Mouse (Mus musculus) embryonic facial prominence, embryonic 13.5 days (tissue): ENCODE data around the gene Hdac7. TPM values are rescaled to one million over a fixed set of nuclear protein-coding genes. Genes with fewer than 3 reads are reported as not detected.

Experiments used
- ATAC-seq: fragments of 200-750 bp; cut with Nextera tagmentation; 2 replicates; pipeline ENCODE4 v1.8.0; 2017; ENCODE audit warnings: low read depth; ENCODE audit not compliant: insufficient number of reproducible peaks, insufficient read depth, low FRiP score, low TSS enrichment
- H3K27ac ChIP-seq: fragments of 300-500 bp; sonication (generic); 2 replicates; pipeline ENCODE4 v1.5.1; 2015; ENCODE audit warnings: moderate library complexity, mild to moderate bottlenecking, inconsistent platforms
- H3K27me3 ChIP-seq: fragments of 300-500 bp; sonication (generic); 2 replicates; pipeline ENCODE4 v1.6.1; 2015; ENCODE audit warnings: mild to moderate bottlenecking, inconsistent platforms
- H3K36me3 ChIP-seq: fragments of 300-500 bp; sonication (generic); 2 replicates; pipeline ENCODE4 v1.6.1; 2015; ENCODE audit warnings: mild to moderate bottlenecking, inconsistent platforms
- H3K4me1 ChIP-seq: fragments of 300-500 bp; sonication (generic); 2 replicates; pipeline ENCODE4 v1.6.1; 2015; ENCODE audit warnings: inconsistent platforms
- H3K4me2 ChIP-seq: fragments of 300-500 bp; sonication (generic); 2 replicates; pipeline ENCODE4 v1.6.1; 2015; ENCODE audit warnings: moderate library complexity, mild to moderate bottlenecking, inconsistent platforms
- H3K4me3 ChIP-seq: fragments of 300-500 bp; sonication (generic); 2 replicates; pipeline ENCODE4 v1.5.1; 2015; ENCODE audit warnings: mild to moderate bottlenecking, inconsistent platforms
- H3K9ac ChIP-seq: fragments of 300-500 bp; sonication (generic); 2 replicates; pipeline ENCODE4 v1.6.1; 2015; ENCODE audit warnings: mild to moderate bottlenecking, inconsistent platforms
- H3K9me3 ChIP-seq: fragments of 300-500 bp; sonication (generic); 2 replicates; pipeline ENCODE4 v1.6.1; 2016; ENCODE audit warnings: inconsistent platforms
- WGBS: fragments of 180-500 bp; shearing (Covaris S2); methylation state at CpG from one replicate; pipeline ENCODE4 v1.1.7; 2015; ENCODE audit warnings: mixed read lengths; 5-methylcytosine and 5-hydroxymethylcytosine counted together
- polyA plus RNA-seq: library from polyadenylated mRNA; unstranded; fragments of >200 nt; fragmentation: Nextera tagmentation; extraction: Ambion mirVana; gene quantifications from 2 replicates; pipeline ENCODE4 v1.2.1, GENCODE M21; 2015

The Hdac7 gene
- polyA plus RNA-seq, 1 experiment from 2014 or later: 32.4 TPM

DNA sequence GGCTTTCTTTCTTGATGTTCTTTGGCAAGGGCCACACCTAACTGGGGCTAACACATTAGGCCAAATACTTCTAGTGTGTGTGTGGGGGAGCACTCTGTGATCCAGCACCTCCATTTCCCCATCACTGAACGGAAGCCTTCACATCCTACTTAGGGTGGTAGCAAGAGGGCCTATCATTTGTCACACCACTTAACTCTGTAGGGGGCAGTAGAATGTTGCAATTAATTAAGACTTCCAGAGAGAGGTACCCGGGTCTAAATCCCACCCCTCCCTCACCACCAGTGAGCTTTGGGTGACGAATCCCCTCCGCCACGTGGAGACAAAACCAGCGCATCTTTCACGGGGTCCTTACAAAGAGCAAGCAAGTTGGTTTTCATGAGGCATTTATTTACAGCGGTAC lies 9.8 kb upstream of the Hdac7 start:
- H3K27me3 ChIP-seq: no peaks in the 10 kb centered on the region
- no peaks in the 10 kb centered on the region for H3K9me3 ChIP-seq
- ATAC-seq: no peak
- H3K4me1 ChIP-seq: 0 out of 2 replicates have a peak, but pooled peaks cover 2% of the 10 kb centered on the region
- no peak overlapping the region for H3K4me3 ChIP-seq
- no peak overlapping the region for H3K27ac ChIP-seq
- H3K9ac ChIP-seq: no peak overlapping the region
- H3K36me3 ChIP-seq: no peaks in the 10 kb centered on the region
- no peak overlapping the region for H3K4me2 ChIP-seq
- WGBS: 59% methylated on average over 8 of the region's 8 CpGs

GRCm38 (mm10) chr15:97852291-97852690 lies 8.0 kb upstream of the Hdac7 start:
- ATAC-seq: no peak
- Histone ChIP-seq H3K27ac (no peak overlapping the region), H3K27me3 (no peaks in the 10 kb centered on the region), H3K9ac (no peak overlapping the region), H3K36me3 (no peaks in the 10 kb centered on the region), H3K4me1 (0 out of 2 replicates have a peak, but pooled peaks cover 2% of the 10 kb centered on the region), H3K4me2 (no peak overlapping the region), H3K9me3 (no peaks in the 10 kb centered on the region), H3K4me3 (no peak overlapping the region)
- WGBS: 89% methylated on average over 3 of the region's 3 CpGs

GRCm38 (mm10) chr15:97851011-97851410 lies 6.7 kb upstream of the Hdac7 start:
- H3K4me2 ChIP-seq: no peak overlapping the region
- H3K27ac ChIP-seq: no peak overlapping the region
- H3K4me3 ChIP-seq: no peak overlapping the region
- WGBS: 81% methylated on average over 5 of the region's 5 CpGs
- ATAC-seq: no peak
- H3K36me3 ChIP-seq: no peaks in the 10 kb centered on the region
- H3K27me3 ChIP-seq: no peaks in the 10 kb centered on the region
- H3K9ac ChIP-seq: no peak overlapping the region
- H3K9me3 ChIP-seq: no peaks in the 10 kb centered on the region
- H3K4me1 ChIP-seq: 0 out of 2 replicates have a peak, but pooled peaks cover 2% of the 10 kb centered on the region

DNA sequence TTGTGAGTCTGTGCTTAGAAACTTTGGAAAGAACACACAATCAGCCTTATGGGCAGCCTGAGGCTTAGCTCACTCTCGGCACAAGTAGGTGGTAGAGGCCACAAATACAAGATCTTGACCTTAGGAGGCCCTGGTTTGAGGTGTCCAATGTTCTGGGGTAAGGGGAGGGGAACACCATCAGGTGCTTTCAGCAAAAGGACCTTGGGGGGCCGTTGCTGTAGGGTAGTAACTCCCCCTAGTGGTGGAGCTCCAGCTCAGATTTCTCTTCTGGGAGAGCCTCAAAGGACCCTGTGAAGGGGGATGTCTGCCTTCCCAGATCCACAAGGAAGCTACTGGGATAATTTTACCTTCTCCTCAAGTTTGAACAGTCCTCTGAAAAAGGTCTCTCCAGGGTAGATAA lies 6.1 kb upstream of the Hdac7 start:
- 0 out of 2 replicates have a peak, but pooled peaks cover 2% of the 10 kb centered on the region for H3K4me1 ChIP-seq
- H3K27me3 ChIP-seq: no peaks in the 10 kb centered on the region
- no peak overlapping the region for H3K27ac ChIP-seq
- WGBS: 17% methylated on average over 2 of the region's 2 CpGs
- H3K9me3 ChIP-seq: no peaks in the 10 kb centered on the region
- no peak overlapping the region for H3K4me2 ChIP-seq
- ATAC-seq: no peak
- H3K9ac ChIP-seq: no peak overlapping the region
- no peak overlapping the region for H3K4me3 ChIP-seq
- H3K36me3 ChIP-seq: no peaks in the 10 kb centered on the region

DNA sequence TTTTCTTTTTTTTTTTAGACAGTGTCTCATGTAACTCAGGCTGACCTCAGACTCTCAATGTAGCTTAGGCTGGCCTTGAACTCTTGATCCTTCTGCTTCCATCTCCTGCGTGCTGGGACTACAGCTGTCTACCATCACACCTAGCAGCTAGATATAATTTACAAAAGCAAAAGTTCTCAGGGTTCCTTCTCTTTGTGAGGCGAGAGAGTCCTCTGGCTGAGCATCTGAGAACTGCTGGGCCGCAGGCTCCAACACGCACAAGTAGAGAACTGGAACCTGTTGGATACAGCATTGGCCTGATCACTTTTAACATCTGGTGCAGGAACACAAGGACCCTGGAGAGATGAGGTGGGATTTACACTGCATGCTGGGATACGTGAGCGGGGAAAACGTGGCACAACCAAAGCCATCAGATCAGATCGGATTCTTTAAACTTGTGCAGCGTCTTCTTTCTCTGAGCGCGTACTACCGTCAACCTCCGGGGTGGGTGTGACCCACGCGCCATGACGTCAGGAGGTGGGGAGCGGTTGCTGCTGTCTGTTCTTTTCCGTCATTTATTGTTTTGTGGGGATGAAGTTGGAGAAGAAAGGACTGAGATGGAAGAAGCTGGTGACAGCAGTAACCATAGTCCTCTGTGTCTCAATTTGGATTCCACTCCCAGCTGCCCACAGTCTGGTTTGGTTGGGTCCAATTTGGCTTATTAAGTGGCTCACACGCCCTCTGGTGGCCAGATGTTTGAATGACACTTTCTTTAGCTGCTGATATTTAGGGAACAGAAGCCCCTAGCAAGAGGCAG lies 5.0 kb upstream of the Hdac7 start:
- Histone ChIP-seq H3K27ac (peak overlapping the region; percentile 72), H3K9me3 (no peaks in the 10 kb centered on the region), H3K4me2 (peak overlapping the region; percentile 70), H3K36me3 (no peaks in the 10 kb centered on the region), H3K4me1 (0 out of 2 replicates have a peak, but pooled peaks cover 2% of the 10 kb centered on the region), H3K4me3 (peak overlapping the region; percentile 40), H3K9ac (peak overlapping the region; percentile 41; the same call in 1 of the 2 replicates), H3K27me3 (no peaks in the 10 kb centered on the region)
- peak; percentile 71 for ATAC-seq
- 6% methylated on average over 19 of the region's 19 CpGs for WGBS

DNA sequence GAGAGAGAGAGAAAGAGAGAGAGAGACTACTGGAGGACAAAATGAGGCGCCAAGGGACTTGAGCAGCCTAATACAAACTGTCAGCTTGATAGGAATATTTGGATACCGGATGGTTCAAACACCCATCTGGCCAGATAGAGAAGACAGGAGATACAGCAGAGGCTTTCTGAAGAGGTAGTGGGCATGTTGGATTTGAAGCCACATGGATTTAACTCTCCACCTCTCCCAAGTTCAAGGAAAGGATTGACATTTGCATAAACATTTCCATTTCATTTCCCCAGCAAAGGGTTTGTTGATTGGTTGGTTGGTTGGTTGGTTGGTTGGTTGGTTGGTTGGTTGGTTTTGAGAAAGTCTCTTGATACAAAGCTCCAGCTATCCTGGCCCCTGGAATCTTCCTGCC lies 3.6 kb upstream of the Hdac7 start:
- Histone ChIP-seq H3K36me3 (no peaks in the 10 kb centered on the region), H3K27me3 (no peaks in the 10 kb centered on the region), H3K27ac (no peak overlapping the region), H3K4me1 (0 out of 2 replicates have a peak, but pooled peaks cover 2% of the 10 kb centered on the region), H3K4me3 (no peak overlapping the region), H3K9me3 (no peaks in the 10 kb centered on the region), H3K4me2 (no peak overlapping the region), H3K9ac (no peak overlapping the region)
- no peak for ATAC-seq
- 90% methylated on average over 2 of the region's 2 CpGs for WGBS

GRCm38 (mm10) chr15:97847285-97847684 lies 3.0 kb upstream of the Hdac7 start:
- 87% methylated on average over 4 of the region's 4 CpGs for WGBS
- Histone ChIP-seq H3K9me3 (no peaks in the 10 kb centered on the region), H3K4me2 (no peak overlapping the region), H3K4me1 (0 out of 2 replicates have a peak, but pooled peaks cover 2% of the 10 kb centered on the region), H3K27me3 (no peaks in the 10 kb centered on the region), H3K36me3 (no peaks in the 10 kb centered on the region), H3K9ac (no peak overlapping the region), H3K4me3 (no peak overlapping the region), H3K27ac (no peak overlapping the region)
- no peak for ATAC-seq

DNA sequence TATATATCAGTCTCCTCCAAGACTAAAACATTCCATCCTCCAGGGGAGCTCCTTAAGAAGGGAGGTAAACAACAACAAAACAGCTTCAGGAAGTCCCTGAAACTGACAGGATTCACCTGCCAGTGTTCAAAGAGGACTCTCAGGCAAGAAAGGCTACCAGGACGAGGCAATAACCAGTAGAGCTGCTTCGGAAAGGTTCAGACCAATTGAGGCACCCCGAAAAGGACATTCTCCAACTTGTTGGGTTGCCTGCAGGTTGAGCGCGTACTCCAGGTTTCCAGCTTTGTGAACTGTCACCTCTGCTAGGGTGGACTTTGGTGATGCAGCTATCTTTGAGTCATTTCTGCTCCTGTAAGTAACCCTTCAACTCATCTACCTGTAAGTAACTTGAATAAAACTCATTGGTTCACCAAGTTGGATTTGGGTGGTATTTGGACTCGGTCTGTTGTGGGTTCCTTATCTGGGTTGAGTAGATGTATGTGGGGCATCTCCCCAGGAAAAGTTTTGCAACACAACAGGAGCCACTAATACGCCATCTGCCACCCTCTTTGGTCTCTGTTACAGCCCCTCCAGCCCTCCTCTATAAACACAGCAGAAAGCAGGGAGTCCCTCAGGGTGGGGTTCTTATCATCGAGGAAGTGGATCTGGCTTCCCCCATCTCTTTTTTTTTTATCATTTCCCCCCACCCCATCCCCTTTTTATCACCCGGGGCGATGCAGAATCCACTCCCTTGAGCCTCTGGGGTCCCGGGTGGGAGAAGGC lies 2.0 kb upstream of the Hdac7 start:
- H3K4me3 ChIP-seq: no peak overlapping the region
- H3K4me1 ChIP-seq: 0 out of 2 replicates have a peak, but pooled peaks cover 2% of the 10 kb centered on the region
- H3K36me3 ChIP-seq: no peaks in the 10 kb centered on the region
- H3K9me3 ChIP-seq: no peaks in the 10 kb centered on the region
- ATAC-seq: no peak
- no peak overlapping the region for H3K4me2 ChIP-seq
- no peak overlapping the region for H3K27ac ChIP-seq
- 91% methylated on average over 11 of the region's 11 CpGs for WGBS
- no peaks in the 10 kb centered on the region for H3K27me3 ChIP-seq
- H3K9ac ChIP-seq: no peak overlapping the region

DNA sequence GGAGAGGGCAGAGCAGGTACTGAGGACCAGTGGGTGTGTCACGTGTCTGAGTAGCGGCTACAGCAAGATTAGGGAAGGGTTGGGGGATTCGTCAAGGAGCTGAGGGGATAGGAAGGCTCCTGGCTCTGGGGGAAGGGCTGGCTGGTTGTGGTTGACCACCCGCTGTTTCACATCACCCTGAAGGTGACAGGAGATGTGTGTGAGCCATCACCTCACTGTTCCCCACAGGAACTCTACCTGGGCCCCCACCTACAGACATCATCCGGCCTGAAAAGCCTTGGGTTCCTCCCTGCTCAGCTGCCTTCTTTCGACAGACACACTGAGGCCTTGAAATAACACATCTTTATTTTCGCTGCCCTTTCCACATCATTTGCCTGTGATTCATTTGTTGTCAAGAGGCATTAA lies 1.1 kb downstream of the Hdac7 start:
- Histone ChIP-seq H3K27ac (no peak overlapping the region), H3K9ac (no peak overlapping the region), H3K9me3 (no peaks in the 10 kb centered on the region), H3K4me1 (peaks cover 17% of the 10 kb centered on the region), H3K4me2 (no peak overlapping the region), H3K36me3 (no peaks in the 10 kb centered on the region), H3K27me3 (no peaks in the 10 kb centered on the region), H3K4me3 (no peak overlapping the region)
- no peak for ATAC-seq
- 79% methylated on average over 7 of the region's 7 CpGs for WGBS

DNA sequence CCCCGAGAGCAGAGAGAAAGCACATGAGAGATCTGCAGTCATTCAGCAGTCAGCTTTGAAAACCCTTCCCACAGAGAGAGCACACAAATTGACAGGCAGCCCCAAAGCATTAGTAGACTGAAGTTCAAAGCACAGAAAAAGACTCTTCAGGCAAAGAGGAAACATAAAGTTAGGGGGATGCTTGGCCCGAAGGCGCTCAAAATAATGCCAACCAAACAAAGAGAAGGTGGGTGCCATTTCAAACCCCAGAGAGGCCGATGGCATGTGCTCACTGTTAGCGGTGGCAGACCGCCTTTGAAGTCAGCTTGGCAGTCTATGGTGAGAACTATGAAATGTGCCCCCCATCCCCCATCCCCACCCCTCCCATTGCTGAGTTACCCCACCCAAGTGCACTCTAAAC lies 2.2 kb downstream of the Hdac7 start:
- Histone ChIP-seq H3K36me3 (no peaks in the 10 kb centered on the region), H3K27ac (no peak overlapping the region), H3K4me3 (no peak overlapping the region), H3K4me2 (no peak overlapping the region), H3K9ac (no peak overlapping the region), H3K27me3 (no peaks in the 10 kb centered on the region), H3K4me1 (peaks cover 28% of the 10 kb centered on the region), H3K9me3 (no peaks in the 10 kb centered on the region)
- WGBS: 83% methylated on average over 6 of the region's 6 CpGs
- no peak for ATAC-seq

DNA sequence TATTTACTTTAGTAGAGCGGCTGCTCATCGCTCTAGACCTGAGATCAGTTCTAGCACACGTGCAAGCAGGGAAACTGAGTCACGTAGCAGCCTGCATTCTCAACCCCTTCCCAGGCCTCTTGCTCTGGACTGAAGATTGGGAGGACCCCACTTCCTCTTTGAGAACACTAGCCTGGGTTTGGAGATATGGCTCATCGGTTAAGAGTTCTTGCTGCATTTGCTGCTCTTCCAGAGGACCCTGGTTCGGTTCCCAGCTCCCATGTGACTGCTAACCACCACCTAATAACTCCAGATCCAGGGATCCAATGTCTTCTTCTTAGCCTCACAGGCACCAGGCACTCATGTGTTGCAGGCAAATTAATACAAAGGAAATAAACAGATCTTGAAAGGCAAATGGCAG lies 2.9 kb downstream of the Hdac7 start:
- no peaks in the 10 kb centered on the region for H3K9me3 ChIP-seq
- 95% methylated on average over 6 of the region's 6 CpGs for WGBS
- H3K4me2 ChIP-seq: no peak overlapping the region
- peaks cover 35% of the 10 kb centered on the region for H3K4me1 ChIP-seq
- no peak overlapping the region for H3K27ac ChIP-seq
- H3K27me3 ChIP-seq: no peaks in the 10 kb centered on the region
- ATAC-seq: no peak
- H3K4me3 ChIP-seq: no peak overlapping the region
- no peaks in the 10 kb centered on the region for H3K36me3 ChIP-seq
- H3K9ac ChIP-seq: no peak overlapping the region

DNA sequence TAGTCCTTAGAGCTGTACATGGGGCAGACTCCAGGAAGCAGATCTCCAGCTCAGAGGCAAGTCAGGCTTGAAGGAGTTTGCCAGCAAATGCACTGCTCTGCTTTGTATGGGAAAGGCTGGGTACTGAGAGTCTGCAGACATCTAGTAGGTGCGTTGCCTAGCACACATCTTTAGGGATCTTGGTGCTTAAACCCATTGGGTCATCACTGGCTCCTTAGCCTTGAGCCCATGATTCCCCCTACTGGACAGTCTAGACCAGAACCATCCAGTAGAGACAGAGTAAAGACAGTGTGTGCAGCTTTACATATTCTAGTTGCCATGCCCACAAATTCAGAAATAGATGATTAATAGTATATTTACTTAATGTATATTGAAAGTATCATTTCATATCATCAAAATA lies 3.5 kb downstream of the Hdac7 start:
- H3K27me3 ChIP-seq: no peaks in the 10 kb centered on the region
- no peak overlapping the region for H3K4me3 ChIP-seq
- no peak overlapping the region for H3K9ac ChIP-seq
- H3K4me2 ChIP-seq: no peak overlapping the region
- peaks cover 39% of the 10 kb centered on the region for H3K4me1 ChIP-seq
- H3K36me3 ChIP-seq: no peaks in the 10 kb centered on the region
- WGBS: 95% methylated on average over 1 of the region's 1 CpGs
- H3K27ac ChIP-seq: no peak overlapping the region
- no peaks in the 10 kb centered on the region for H3K9me3 ChIP-seq
- ATAC-seq: no peak
